Mouse (Mus musculus): ENCODE data around the gene Tmod1.

GRCm38 (mm10) chr4:46138287-46139222, 99.8 kb downstream of the Tmod1 start, which contains the start of the genes Ncbp1 and Tstd2:
- TF ChIP-seq TAL1 (IDR thresholded peaks at IDR 0.05; ENCODE audit: low read length), result no peak
- no peak for TF ChIP-seq GATA1 (IDR thresholded peaks at IDR 0.05; ENCODE audit: low read length)
